Mouse (Mus musculus): ENCODE data around the gene Fgf9. TPM values are rescaled to one million over a fixed set of nuclear protein-coding genes. Genes with fewer than 3 reads are reported as not detected.

Gene Fgf9
- polyA plus RNA-seq (2012): not detected in 2 replicates

GRCm38 (mm10) chr14:58070481-58071119 is at the start of gene Fgf9:
Gene Fgf9 (plus strand): TSS chr14:58070547.
- no peak for TF ChIP-seq GATA1 (IDR thresholded peaks at IDR 0.05; ENCODE audit: low read length)

DNA sequence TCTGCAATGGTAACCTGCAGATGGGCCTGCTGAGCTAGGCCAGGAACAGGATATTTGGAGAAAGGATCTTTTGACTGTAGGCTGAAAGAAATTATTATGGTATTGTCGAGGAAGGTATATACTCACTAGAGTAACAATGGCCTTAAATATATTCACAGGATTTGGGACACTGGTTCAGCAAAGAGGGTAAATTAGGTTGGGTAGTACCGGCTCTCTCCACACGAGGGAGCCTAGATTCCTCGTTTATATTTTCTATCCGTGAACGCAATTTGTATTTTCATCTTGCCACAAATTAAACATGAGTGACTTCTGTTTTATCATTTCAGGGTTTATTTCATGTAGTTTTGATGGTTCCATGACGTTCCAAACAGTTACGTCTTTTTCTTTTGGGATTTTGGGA is 35.8 kb upstream of the Fgf9 start:
- no peak for TF ChIP-seq GATA1 (IDR thresholded peaks at IDR 0.05; ENCODE audit: low read length)

GRCm38 (mm10) chr14:58036174-58036573 is 34.2 kb upstream of the Fgf9 start:
- TF ChIP-seq GATA1 (IDR thresholded peaks at IDR 0.05; ENCODE audit: low read length): no peak

DNA sequence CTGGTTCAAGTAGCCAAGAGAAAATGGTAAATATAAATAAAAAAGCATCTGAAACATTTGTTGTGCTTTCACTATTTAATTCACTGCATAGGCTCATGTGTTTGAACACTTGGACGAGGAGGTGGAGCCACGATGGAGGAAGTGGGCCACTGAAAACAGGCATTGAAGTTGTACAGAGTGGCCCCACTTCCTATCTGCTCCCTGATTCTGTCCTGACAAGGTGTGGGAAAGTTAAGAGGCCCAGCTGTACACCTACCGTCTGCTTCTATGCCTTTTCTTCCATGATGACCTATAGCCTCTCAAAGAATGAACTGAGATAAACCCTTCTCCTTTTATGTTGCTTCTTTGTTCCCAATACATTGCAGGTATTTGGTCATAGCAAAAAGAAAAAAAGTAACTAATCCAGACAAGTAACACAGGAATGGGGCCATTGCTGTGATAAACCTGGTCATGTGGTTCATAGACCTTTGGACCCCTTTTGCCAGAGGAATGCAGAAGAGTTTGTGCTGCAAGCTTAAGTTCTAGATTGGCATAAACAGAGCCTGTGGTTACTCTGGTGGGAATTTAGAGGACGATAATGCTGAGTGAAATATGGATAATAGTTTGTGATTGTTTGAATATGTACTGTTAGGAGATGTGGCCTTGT is 23.6 kb upstream of the Fgf9 start:
- TF ChIP-seq GATA1 (IDR thresholded peaks at IDR 0.05; ENCODE audit: low read length): no peak

- TF ChIP-seq GATA1 (IDR thresholded peaks at IDR 0.05; ENCODE audit: low read length): no peak
Observed at GRCm38 (mm10) chr14:58050691-58051090, 19.7 kb upstream of the Fgf9 start.

DNA sequence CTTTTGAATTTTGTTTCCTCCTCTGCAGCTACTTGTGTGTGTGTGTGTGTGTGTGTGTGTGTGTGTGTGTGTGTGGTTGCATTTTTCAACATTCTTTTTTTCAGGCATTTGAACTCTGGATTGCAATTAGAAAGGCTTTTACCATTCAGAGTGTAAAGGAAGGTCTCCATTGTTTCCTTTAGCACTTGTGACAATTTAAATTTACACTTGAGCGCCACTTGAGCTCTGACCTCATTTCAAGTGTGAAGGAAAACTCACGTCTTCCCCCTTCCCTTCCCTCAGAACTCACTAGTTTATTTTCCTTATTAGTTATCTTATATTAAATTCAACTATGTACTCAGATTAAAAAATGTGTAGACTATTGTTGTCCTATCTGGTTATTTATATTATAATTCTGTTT is 2.8 kb upstream of the Fgf9 start:
- TF ChIP-seq GATA1 (IDR thresholded peaks at IDR 0.05; ENCODE audit: low read length): no peak

- no peak for TF ChIP-seq GATA1 (IDR thresholded peaks at IDR 0.05; ENCODE audit: low read length)
Observed at GRCm38 (mm10) chr14:58068641-58069040, 1.7 kb upstream of the Fgf9 start.

- TF ChIP-seq GATA1 (IDR thresholded peaks at IDR 0.05; ENCODE audit: low read length): no peak
Observed at GRCm38 (mm10) chr14:58069927-58070326, 420 bp upstream of the Fgf9 start.

DNA sequence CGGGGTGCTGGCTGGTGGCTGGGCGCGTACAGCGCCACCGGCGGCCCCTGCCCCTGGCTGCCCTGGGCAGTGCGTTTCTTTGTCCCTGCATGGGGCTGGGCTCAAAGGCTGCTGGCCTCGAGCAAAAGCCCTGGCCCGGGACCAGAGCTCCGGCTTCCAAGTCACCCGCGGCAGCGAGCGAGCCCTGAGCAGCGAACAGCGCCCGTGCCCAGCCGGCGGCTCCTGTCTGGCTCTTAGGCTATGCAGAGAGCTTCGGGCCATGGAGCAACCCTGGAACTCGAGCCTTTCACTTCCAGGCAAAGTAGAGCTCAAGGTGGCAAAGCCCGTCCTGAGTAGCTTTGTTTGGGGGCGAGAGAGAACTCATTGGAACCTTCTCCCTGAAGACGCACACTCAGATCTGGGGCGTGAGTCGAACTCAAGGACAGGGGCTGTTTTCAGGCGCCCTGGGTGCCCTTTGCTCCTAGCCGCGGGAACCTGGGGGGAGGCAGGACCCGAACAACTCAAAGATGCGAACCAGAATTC is 834 bp downstream of the Fgf9 start:
- TF ChIP-seq GATA1 (IDR thresholded peaks at IDR 0.05; ENCODE audit: low read length): no peak

DNA sequence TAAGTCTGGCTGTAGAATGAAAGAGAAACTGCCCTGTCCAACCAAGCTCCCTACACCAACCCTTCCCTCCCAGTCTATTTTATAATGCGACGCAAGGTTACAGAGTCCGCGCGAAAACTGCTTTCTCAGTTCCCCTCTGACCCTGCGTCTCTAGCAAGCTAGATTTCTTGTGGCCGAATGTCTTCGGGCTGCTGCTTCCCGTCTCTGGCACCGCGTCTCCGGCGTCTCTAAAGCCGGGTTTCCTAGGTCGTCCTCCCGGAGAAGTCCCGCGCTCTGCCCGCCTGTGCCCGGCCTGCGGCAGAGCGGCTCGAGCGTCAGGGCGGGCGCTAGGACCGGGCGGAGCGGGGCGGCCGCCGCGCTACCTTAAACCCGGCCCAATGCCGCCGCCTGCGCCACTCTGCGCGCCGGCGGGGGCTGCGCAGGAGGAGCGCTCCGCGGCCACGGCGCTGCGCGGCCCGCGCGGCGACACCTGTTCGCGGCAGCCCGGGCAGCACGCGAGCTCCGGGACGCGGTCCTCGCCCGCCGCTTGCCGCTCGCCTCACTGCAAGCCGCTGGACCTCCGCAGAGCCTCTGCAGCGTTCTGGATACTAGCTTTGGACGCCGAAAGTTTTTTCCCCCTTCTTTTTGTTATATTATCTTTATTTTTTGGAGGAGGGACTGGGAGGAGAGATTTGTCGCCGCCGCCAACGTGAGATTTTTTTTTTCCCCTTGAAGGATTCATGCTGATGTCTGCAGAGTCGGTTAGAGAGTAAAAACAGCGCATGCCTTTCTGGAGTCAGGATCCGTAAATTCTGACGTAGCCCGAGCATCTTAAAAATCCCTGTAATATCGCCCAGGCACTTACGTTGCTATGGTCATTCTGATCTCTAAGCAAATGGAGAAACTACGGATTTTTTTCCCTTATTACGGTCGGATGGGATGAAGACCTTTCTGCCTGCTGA is 1.8 kb downstream of the Fgf9 start:
- no peak for TF ChIP-seq GATA1 (IDR thresholded peaks at IDR 0.05; ENCODE audit: low read length)

DNA sequence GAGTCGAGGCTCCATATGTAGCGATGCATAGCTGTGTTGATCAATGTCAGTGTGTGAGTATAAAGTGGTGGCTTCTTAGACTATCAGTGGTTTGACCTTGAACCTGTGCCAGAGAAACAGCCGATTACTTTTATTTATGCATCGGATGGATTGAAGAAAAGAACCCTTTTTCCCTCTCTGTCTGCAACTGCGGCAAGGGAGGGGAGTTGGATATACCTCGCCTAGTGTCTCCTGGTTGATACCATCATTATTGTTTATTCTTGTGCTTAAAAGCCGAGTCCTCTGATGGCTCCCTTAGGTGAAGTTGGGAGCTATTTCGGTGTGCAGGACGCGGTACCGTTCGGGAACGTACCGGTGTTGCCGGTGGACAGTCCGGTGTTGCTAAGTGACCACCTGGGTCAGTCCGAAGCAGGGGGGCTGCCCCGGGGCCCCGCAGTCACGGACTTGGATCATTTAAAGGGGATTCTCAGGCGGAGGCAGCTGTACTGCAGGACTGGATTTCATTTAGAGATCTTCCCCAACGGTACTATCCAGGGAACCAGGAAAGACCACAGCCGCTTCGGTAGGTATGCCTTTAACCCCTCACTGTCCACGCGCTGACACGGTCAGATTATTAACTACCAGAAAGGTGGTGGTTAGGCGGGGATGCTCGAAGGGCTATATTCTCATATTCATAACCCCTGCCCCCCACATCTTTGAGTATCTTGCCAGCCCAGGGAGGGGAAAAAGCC is 2.6 kb downstream of the Fgf9 start:
- no peak for TF ChIP-seq GATA1 (IDR thresholded peaks at IDR 0.05; ENCODE audit: low read length)

DNA sequence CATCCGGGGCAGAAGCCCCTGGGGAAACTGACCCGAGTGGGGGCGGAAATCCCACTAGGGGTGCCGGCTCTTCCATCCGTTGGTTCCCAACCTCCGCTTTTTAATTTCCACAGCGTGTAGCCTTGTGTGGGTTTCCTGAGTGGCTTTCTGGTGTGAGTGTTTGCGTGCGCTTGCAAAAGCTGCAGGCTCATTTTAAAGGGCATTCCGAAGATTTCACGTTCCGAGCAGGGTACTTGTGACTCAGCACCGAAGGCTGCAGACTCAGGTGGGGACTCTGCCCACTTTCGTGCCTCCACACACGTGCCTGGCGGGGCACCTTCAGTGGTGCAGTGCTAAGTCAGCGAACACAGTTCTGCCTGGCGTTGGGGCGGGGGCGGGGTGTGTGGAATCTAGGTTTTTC is 3.6 kb downstream of the Fgf9 start:
- no peak for TF ChIP-seq GATA1 (IDR thresholded peaks at IDR 0.05; ENCODE audit: low read length)

- no peak for TF ChIP-seq GATA1 (IDR thresholded peaks at IDR 0.05; ENCODE audit: low read length)
Observed at GRCm38 (mm10) chr14:58074621-58075432, 4.5 kb downstream of the Fgf9 start.

GRCm38 (mm10) chr14:58075433-58076029 is 5.2 kb downstream of the Fgf9 start:
- TF ChIP-seq GATA1 (IDR thresholded peaks at IDR 0.05; ENCODE audit: low read length): no peak
